Mouse (Mus musculus) ES-Bruce4 (cell line): ENCODE data around the gene Fcgr4.

ENCODE experiments used
- CTCF ChIP-seq: IDR thresholded peaks from one replicate; pipeline ENCODE4 v1.8.1; 2011; ENCODE audit warnings: low read depth, low read length
- POLR2A ChIP-seq: IDR thresholded peaks from one replicate; pipeline ENCODE4 v1.8.1; 2011; ENCODE audit warnings: low read length; ENCODE audit not compliant: insufficient read depth

DNA sequence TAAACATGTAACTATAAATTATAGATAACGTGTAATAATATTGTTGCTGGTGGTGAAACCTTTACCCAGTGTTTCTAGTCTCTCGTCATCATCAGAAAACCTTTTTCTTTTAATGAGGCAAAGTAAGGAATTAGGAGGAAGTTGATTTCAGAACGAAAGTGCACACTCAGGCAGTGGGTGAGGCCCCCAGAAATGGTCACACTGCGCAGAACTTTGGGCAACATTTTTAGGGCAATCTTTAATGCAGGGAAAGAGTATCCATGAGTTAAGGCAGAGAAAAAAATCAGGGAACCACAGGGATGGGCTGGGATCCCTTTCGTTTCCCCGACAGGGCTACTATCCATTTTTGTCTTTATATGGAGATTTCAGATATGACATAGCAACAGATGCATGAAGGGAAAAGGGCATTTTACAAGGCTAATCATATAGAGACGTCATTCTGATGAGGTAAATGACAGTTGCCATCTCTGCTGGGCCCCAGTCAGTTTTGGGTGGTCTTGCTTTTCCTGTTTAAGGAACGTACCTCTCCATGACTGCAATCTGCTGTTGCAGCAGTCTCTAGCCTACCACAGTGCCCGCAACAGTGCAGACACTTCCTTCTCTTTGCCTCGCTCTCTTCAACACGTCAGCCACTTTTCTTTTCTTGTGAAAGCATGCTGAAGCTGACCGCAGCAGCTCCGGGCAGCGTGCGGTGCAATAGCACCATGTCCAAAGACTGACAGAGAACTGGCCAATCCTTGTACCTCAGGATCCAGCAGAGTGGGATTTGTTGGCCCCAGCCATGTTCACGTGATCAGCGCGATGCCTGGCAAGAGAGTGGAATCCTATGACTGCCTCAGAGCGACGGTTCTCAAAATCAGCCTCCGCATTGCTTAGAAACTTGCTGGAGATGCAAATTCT is 20.7 kb upstream of the Fcgr4 start:
- TF ChIP-seq CTCF = no peak
- TF ChIP-seq POLR2A = no peak
